Mouse (Mus musculus) C2C12 (cell line): ENCODE measurements around the gene Nr4a1.

Experiments used
- CTCF ChIP-seq: IDR thresholded peaks from one replicate; pipeline ENCODE4 v1.5.1; 2011; ENCODE audit not compliant: control insufficient read depth, insufficient read depth, insufficient read length
- MAX ChIP-seq: IDR thresholded peaks from one replicate; pipeline ENCODE4 v1.6.1; 2011; ENCODE audit warnings: mild to moderate bottlenecking, control low read depth
- MYOD1 ChIP-seq: IDR thresholded peaks from one replicate; pipeline ENCODE4 v1.6.1; 2011; ENCODE audit warnings: low read depth; ENCODE audit not compliant: control insufficient read depth, insufficient read length

DNA sequence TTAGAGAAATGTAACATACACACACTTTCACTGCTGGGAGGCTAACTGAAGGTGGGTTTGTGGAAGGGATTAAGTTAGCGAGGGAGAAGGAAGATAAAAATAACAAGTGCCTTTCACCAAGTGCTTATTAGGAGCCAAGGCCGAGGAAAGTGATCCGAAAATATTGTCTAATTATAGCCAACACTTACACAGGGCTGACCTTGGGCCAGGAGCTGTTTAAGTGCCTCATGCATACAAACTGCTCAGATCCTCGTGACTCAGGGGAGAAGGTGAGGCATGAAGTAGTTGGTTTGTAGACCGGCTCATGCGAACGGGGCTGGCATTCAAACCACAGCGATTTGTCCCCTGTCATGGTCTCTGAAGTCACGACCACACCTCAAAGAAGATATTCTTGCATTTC, 12.8 kb upstream of the Nr4a1 start:
- TF ChIP-seq CTCF (no peak), MYOD1 (no peak), MAX (no peak)
